ENCODE assay signal across 16 mouse cellular contexts in genomic region chr4:102507344-102507743, GRCm38 (mm10).
DNase-seq lines count a peak whose midpoint lies in the region; ATAC-seq and TF ChIP-seq lines count a peak whose summit lies in the region.
"Had no signal": no experiment of that assay in that cellular context is flagged by ENCODE, and none has a peak within 500 bp of the region (broad histone marks: within the 10 kb centered on the region; RNA-seq: fewer than 3 reads in every experiment).

No protein-coding gene starts in this region.

- TF ChIP-seq POLR2A in spleen, adult 2 months (IDR thresholded peaks at IDR 0.05; ENCODE audit: low read depth, low read length) = no peak

- no peaks in the 10 kb centered on the region for H3K27me3 ChIP-seq in kidney, embryonic 14.5 days (ENCODE audit: control insufficient read depth, insufficient read depth, low read length)
- H3K27me3 ChIP-seq in kidney, embryonic 16.5 days (ENCODE audit: insufficient read depth, low read length) = no peaks in the 10 kb centered on the region
- no peaks in the 10 kb centered on the region for H3K27me3 ChIP-seq in spleen, adult 2 months (ENCODE audit: control insufficient read depth, insufficient read depth, low read length)
- no peaks in the 10 kb centered on the region for H3K27me3 ChIP-seq in limb, embryonic 15.5 days
- no peaks in the 10 kb centered on the region for H3K27me3 ChIP-seq in hindbrain, postnatal 0 days (ENCODE audit: insufficient read depth, low read length)
- H3K27me3 ChIP-seq: heart, embryonic 12.5 days; hindbrain, embryonic 12.5 days; liver, embryonic 13.5 days had no signal

- peaks cover 8% of the 10 kb centered on the region; the same call in 1 of the 2 replicates for H3K4me1 ChIP-seq in kidney, embryonic 14.5 days (ENCODE audit: control insufficient read depth, insufficient read depth, low read length)
- H3K4me1 ChIP-seq in kidney, embryonic 16.5 days (ENCODE audit: insufficient read depth, low read length) = peaks cover 23% of the 10 kb centered on the region
- H3K4me1 ChIP-seq in spleen, adult 2 months (ENCODE audit: control insufficient read depth, insufficient read depth, insufficient read length) = peaks cover 30% of the 10 kb centered on the region
- peaks cover 44% of the 10 kb centered on the region for H3K4me1 ChIP-seq in limb, embryonic 15.5 days
- H3K4me1 ChIP-seq in hindbrain, postnatal 0 days (ENCODE audit: insufficient read depth, low read length) = peaks cover 13% of the 10 kb centered on the region; the same call in 1 of the 2 replicates

- 0 out of 2 replicates have a peak overlapping the region, but pooled peaks have one; percentile 24 for H3K27ac ChIP-seq in kidney, embryonic 14.5 days (ENCODE audit: low read depth, low read length)
- H3K27ac ChIP-seq in kidney, embryonic 16.5 days (ENCODE audit: low read length) = no peak overlapping the region
- peak overlapping the region; percentile 91 for H3K27ac ChIP-seq in spleen, adult 2 months (ENCODE audit: insufficient read depth, low read length)
- H3K27ac ChIP-seq in limb, embryonic 15.5 days = 0 out of 2 replicates have a peak overlapping the region, but pooled peaks have one; percentile 4
- H3K27ac ChIP-seq in hindbrain, postnatal 0 days = no peak overlapping the region
- H3K27ac ChIP-seq: hindbrain, embryonic 12.5 days; liver, embryonic 13.5 days had no signal

- no peak overlapping the region for H3K4me2 ChIP-seq in kidney, embryonic 14.5 days (replicated peaks; ENCODE audit: low read depth, low read length)
- H3K4me2 ChIP-seq in kidney, embryonic 16.5 days (replicated peaks; ENCODE audit: low read depth, low read length) = no peak overlapping the region
- no peak overlapping the region for H3K4me2 ChIP-seq in limb, embryonic 15.5 days
- H3K4me2 ChIP-seq in hindbrain, postnatal 0 days (ENCODE audit: low read depth, low read length) = no peak overlapping the region
- H3K4me2 ChIP-seq: heart, embryonic 12.5 days; hindbrain, embryonic 12.5 days had no signal

- no peak for DNase-seq in spleen, adult 2 months (ENCODE audit: low read depth in 1 of 2, low spot score in 2 of 2)
- DNase-seq in spleen, postnatal 10 days (ENCODE audit: low spot score in 2 of 2) = no peak
- no peak for DNase-seq in hindbrain, postnatal 0 days (ENCODE audit: low spot score)
- DNase-seq in right cerebral cortex, adult 18-20 months = no peak
- DNase-seq in cerebellum, adult 11 months = no peak
- DNase-seq: adrenal gland, adult 2 months; cerebellum, adult 8-10 months; kidney, adult 11 months; kidney, postnatal 36 days; liver, embryonic 13.5 days; midbrain, embryonic 14.5 days had no signal

- no peaks in the 10 kb centered on the region for H3K36me3 ChIP-seq in kidney, embryonic 14.5 days (ENCODE audit: control insufficient read depth, insufficient read depth, low read length)
- no peaks in the 10 kb centered on the region for H3K36me3 ChIP-seq in kidney, embryonic 16.5 days (ENCODE audit: insufficient read depth, low read length)
- H3K36me3 ChIP-seq in spleen, adult 2 months (ENCODE audit: control insufficient read depth, insufficient read depth, low read length) = no peaks in the 10 kb centered on the region
- H3K36me3 ChIP-seq in limb, embryonic 15.5 days = no peaks in the 10 kb centered on the region
- no peaks in the 10 kb centered on the region for H3K36me3 ChIP-seq in hindbrain, postnatal 0 days (ENCODE audit: insufficient read depth, low read length)
- H3K36me3 ChIP-seq: hindbrain, embryonic 12.5 days; liver, embryonic 13.5 days had no signal

- no peaks in the 10 kb centered on the region for H3K9me3 ChIP-seq in kidney, embryonic 14.5 days (ENCODE audit: control insufficient read depth, low read length)
- H3K9me3 ChIP-seq in kidney, embryonic 16.5 days (ENCODE audit: low read length) = no peaks in the 10 kb centered on the region
- no peaks in the 10 kb centered on the region for H3K9me3 ChIP-seq in limb, embryonic 15.5 days
- H3K9me3 ChIP-seq in hindbrain, postnatal 0 days (ENCODE audit: low read length) = no peaks in the 10 kb centered on the region
- H3K9me3 ChIP-seq: heart, embryonic 12.5 days; hindbrain, embryonic 12.5 days; liver, embryonic 13.5 days had no signal

- TF ChIP-seq CTCF in spleen, adult 2 months (IDR thresholded peaks at IDR 0.05; ENCODE audit: extremely low read depth, insufficient read depth, insufficient read length, insufficient replicate concordance) = no peak
- TF ChIP-seq CTCF in hindbrain, postnatal 0 days (IDR thresholded peaks at IDR 0.05; ENCODE audit: low read depth) = no peak

- H3K4me3 ChIP-seq in kidney, embryonic 14.5 days (ENCODE audit: low read length) = no peak overlapping the region
- no peak overlapping the region for H3K4me3 ChIP-seq in kidney, embryonic 16.5 days (ENCODE audit: low read length)
- H3K4me3 ChIP-seq in spleen, adult 2 months (ENCODE audit: extremely low read depth, insufficient read depth, insufficient read length) = no peak overlapping the region
- no peak overlapping the region for H3K4me3 ChIP-seq in limb, embryonic 15.5 days
- H3K4me3 ChIP-seq in hindbrain, postnatal 0 days (ENCODE audit: low read length) = no peak overlapping the region
- H3K4me3 ChIP-seq: heart, embryonic 12.5 days; hindbrain, embryonic 12.5 days; liver, embryonic 13.5 days had no signal

- H3K9ac ChIP-seq in kidney, embryonic 14.5 days (ENCODE audit: low read depth, low read length) = no peak overlapping the region
- no peak overlapping the region for H3K9ac ChIP-seq in kidney, embryonic 16.5 days (replicated peaks; ENCODE audit: low read length)
- H3K9ac ChIP-seq in limb, embryonic 15.5 days = no peak overlapping the region
- no peak overlapping the region for H3K9ac ChIP-seq in hindbrain, postnatal 0 days (replicated peaks; ENCODE audit: low read length)
- H3K9ac ChIP-seq: heart, embryonic 12.5 days; hindbrain, embryonic 12.5 days; liver, embryonic 13.5 days had no signal

- WGBS in kidney, embryonic 14.5 days = 82% methylated on average over 9 of the region's 9 CpGs
- 71% methylated on average over 9 of the region's 9 CpGs for WGBS in kidney, embryonic 16.5 days
- WGBS in spleen, adult 2 months = 5% methylated on average over 9 of the region's 9 CpGs
- 47% methylated on average over 9 of the region's 9 CpGs for WGBS in limb, embryonic 15.5 days
- 85% methylated on average over 9 of the region's 9 CpGs for WGBS in hindbrain, postnatal 0 days

- ATAC-seq in kidney, embryonic 14.5 days (ENCODE audit: low FRiP score, low TSS enrichment) = no peak
- ATAC-seq in kidney, embryonic 16.5 days (ENCODE audit: low FRiP score, low TSS enrichment) = no peak
- ATAC-seq in limb, embryonic 15.5 days (ENCODE audit: insufficient number of reproducible peaks, low FRiP score, low TSS enrichment, low read depth) = no peak
- ATAC-seq in hindbrain, postnatal 0 days = no peak

Comparison
In these comparisons a context has a peak if more than half of its experiments do, and no peak if none do; other contexts are left out.
1. H3K27ac ChIP-seq: peak in kidney, embryonic 14.5 days (single experiment), spleen, adult 2 months (single experiment) and limb, embryonic 15.5 days (single experiment); none in kidney, embryonic 16.5 days (single experiment) and hindbrain, postnatal 0 days (single experiment).